Mouse (Mus musculus): ENCODE measurements around the gene Abcf2. TPM values are rescaled to one million over a fixed set of nuclear protein-coding genes. Genes with fewer than 3 reads are reported as not detected.
A peak's percentile ranks its signal among the peaks of the same experiment; 100 is the strongest.

Abcf2 gene
- total and polyA plus RNA-seq, 2 experiments from 2014 or later = 60.6 to 66.5 TPM

DNA sequence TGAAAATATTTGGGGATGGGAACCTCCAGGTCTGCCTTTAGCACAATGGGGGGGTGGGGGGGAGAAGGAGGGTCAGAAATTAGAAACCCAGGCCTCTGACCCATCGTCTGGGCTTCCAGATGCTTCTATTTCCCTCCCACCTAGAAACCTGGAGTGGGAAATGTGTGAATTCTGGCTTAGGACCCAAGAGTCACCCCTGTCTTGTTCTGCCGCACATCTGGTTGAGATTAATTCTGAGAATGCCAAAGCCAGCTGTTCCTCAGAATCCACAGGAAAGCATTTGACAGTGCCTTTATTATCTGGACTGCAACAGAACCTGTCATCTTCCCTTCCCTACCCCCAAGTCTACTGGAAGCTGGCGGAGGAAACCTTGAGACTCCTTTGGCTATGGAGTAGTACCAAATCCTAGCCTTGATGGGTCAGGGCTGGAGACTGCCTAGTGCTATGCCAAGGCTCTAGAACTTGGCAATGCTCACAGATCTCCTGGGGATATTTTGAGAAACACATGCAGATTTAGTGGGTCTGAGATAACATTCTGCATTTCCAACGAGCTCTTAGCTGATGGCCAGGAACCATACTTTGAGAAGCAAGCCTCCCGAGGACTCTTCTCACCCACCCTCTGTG lies 23.5 kb downstream of the Abcf2 start:
- WGBS = 69% methylated on average over 5 of the region's 5 CpGs
- Histone ChIP-seq H3K9me3 (ENCODE audit: low read length) (no peaks in the 10 kb centered on the region), H3K4me1 (ENCODE audit: insufficient read depth, low read length) (peaks cover 6% of the 10 kb centered on the region), H3K27me3 (ENCODE audit: insufficient read depth, low read length) (no peaks in the 10 kb centered on the region), H3K36me3 (ENCODE audit: insufficient read depth, low read length) (no peaks in the 10 kb centered on the region), H3K4me3 (ENCODE audit: low read length) (no peak overlapping the region), H3K4me2 (ENCODE audit: low read depth, low read length) (no peak overlapping the region), H3K9ac (replicated peaks; ENCODE audit: low read length) (no peak overlapping the region), H3K27ac (no peak overlapping the region)
- ATAC-seq (no peak), DNase-seq (ENCODE audit: low spot score) (no peak)
- TF ChIP-seq CTCF (IDR thresholded peaks at IDR 0.05; ENCODE audit: low read depth) = no peak

- no peak for ATAC-seq
- Histone ChIP-seq H3K4me1 (ENCODE audit: insufficient read depth, low read length) (peaks cover 6% of the 10 kb centered on the region), H3K27me3 (ENCODE audit: insufficient read depth, low read length) (no peaks in the 10 kb centered on the region), H3K36me3 (ENCODE audit: insufficient read depth, low read length) (no peaks in the 10 kb centered on the region), H3K27ac (no peak overlapping the region), H3K9me3 (ENCODE audit: low read length) (no peaks in the 10 kb centered on the region), H3K4me3 (ENCODE audit: low read length) (no peak overlapping the region), H3K9ac (replicated peaks; ENCODE audit: low read length) (no peak overlapping the region), H3K4me2 (ENCODE audit: low read depth, low read length) (peak overlapping the region; percentile 25)
- no peak for DNase-seq (ENCODE audit: low spot score)
- TF ChIP-seq CTCF (IDR thresholded peaks at IDR 0.05; ENCODE audit: low read depth) = no peak
- WGBS = 30% methylated on average over 2 of the region's 2 CpGs
Measured at GRCm38 (mm10) chr5:24551317-24551688, 26.0 kb downstream of the Abcf2 start.

DNA sequence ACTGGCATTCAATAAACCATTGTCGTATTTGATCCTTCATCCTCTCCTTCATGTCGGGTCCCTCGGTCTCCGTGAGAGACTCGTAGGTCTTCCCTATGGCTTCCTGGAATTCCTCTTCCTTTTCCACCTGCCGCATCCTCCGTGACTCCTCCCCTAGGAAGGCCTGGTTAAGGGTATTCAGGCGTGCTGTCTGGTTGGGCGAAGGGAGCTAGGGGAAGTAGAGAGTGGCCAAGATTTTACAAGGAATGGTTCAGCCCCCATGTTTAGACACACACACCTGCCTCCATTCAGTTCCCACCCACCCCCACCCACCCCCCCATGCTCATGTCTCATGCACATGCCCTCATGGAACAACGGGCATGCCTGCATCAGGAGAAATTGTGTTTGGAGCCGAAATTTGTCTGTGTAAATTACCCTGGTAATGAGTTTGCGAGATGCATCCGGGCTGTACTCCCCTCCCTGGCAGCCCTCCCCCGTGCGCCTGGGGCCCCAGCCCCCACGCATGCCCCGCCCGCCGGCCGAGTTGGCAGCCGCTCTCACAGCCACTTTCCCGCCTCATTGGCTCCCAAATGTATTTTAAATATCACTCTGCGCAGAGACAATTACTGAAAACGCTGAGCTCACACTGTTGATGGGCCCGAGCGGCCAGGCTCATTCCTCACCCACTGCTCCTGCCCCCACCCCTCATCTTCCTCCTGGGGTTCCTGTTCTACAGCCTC lies 26.5 kb downstream of the Abcf2 start:
- peak overlapping the region; percentile 25 for H3K4me2 ChIP-seq (ENCODE audit: low read depth, low read length)
- H3K36me3 ChIP-seq (ENCODE audit: insufficient read depth, low read length) = no peaks in the 10 kb centered on the region
- peak; percentile 77 for ATAC-seq
- H3K27ac ChIP-seq = no peak overlapping the region; the same call in 1 of the 2 replicates
- H3K4me1 ChIP-seq (ENCODE audit: insufficient read depth, low read length) = peaks cover 6% of the 10 kb centered on the region
- H3K27me3 ChIP-seq (ENCODE audit: insufficient read depth, low read length) = no peaks in the 10 kb centered on the region
- no peaks in the 10 kb centered on the region for H3K9me3 ChIP-seq (ENCODE audit: low read length)
- H3K9ac ChIP-seq (replicated peaks; ENCODE audit: low read length) = no peak overlapping the region
- no peak overlapping the region for H3K4me3 ChIP-seq (ENCODE audit: low read length)
- 20% methylated on average over 26 of the region's 26 CpGs for WGBS
- peak; percentile 84 for DNase-seq (ENCODE audit: low spot score)
- no peak for TF ChIP-seq CTCF (IDR thresholded peaks at IDR 0.05; ENCODE audit: low read depth)

DNA sequence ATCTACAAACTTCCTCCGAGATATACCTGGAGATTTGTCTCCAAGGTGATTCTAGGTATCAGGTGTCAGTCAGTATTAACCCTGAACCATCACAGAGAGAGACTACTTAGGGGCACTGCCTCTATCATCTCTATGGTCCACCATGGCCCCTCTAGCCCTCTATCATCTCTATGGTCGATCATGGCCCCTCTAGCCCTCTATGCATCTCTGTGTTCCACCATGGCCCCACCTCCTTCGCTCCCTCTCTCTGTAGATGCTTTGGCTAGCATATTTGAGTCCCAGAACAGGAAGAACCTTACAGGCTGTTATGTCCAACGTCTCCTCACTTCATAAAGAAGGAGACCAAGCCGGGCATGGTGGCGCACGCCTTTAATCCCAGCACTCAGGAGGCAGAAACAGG lies 34.6 kb downstream of the Abcf2 start:
- 77% methylated on average over 7 of the region's 7 CpGs for WGBS
- no peak overlapping the region for H3K27ac ChIP-seq
- no peak for DNase-seq (ENCODE audit: low spot score)
- ATAC-seq = no peak
- no peaks in the 10 kb centered on the region for H3K4me1 ChIP-seq (ENCODE audit: insufficient read depth, low read length)
- H3K9me3 ChIP-seq (ENCODE audit: low read length) = no peaks in the 10 kb centered on the region
- TF ChIP-seq CTCF (IDR thresholded peaks at IDR 0.05; ENCODE audit: low read depth) = no peak
- H3K36me3 ChIP-seq (ENCODE audit: insufficient read depth, low read length) = no peaks in the 10 kb centered on the region
- no peaks in the 10 kb centered on the region for H3K27me3 ChIP-seq (ENCODE audit: insufficient read depth, low read length)
- H3K4me3 ChIP-seq (ENCODE audit: low read length) = no peak overlapping the region
- H3K4me2 ChIP-seq (ENCODE audit: low read depth, low read length) = no peak overlapping the region
- no peak overlapping the region for H3K9ac ChIP-seq (replicated peaks; ENCODE audit: low read length)

GRCm38 (mm10) chr5:24541144-24541569 lies 36.1 kb downstream of the Abcf2 start:
- no peak for ATAC-seq
- Histone ChIP-seq H3K27me3 (ENCODE audit: insufficient read depth, low read length) (0 out of 2 replicates have a peak, but pooled peaks cover 4% of the 10 kb centered on the region), H3K9me3 (ENCODE audit: low read length) (no peaks in the 10 kb centered on the region), H3K36me3 (ENCODE audit: insufficient read depth, low read length) (no peaks in the 10 kb centered on the region), H3K4me2 (ENCODE audit: low read depth, low read length) (no peak overlapping the region), H3K9ac (replicated peaks; ENCODE audit: low read length) (no peak overlapping the region), H3K4me1 (ENCODE audit: insufficient read depth, low read length) (no peaks in the 10 kb centered on the region), H3K27ac (no peak overlapping the region), H3K4me3 (ENCODE audit: low read length) (no peak overlapping the region)
- WGBS = 48% methylated on average over 6 of the region's 6 CpGs
- DNase-seq (ENCODE audit: low spot score) = no peak
- TF ChIP-seq CTCF (IDR thresholded peaks at IDR 0.05; ENCODE audit: low read depth) = no peak

DNA sequence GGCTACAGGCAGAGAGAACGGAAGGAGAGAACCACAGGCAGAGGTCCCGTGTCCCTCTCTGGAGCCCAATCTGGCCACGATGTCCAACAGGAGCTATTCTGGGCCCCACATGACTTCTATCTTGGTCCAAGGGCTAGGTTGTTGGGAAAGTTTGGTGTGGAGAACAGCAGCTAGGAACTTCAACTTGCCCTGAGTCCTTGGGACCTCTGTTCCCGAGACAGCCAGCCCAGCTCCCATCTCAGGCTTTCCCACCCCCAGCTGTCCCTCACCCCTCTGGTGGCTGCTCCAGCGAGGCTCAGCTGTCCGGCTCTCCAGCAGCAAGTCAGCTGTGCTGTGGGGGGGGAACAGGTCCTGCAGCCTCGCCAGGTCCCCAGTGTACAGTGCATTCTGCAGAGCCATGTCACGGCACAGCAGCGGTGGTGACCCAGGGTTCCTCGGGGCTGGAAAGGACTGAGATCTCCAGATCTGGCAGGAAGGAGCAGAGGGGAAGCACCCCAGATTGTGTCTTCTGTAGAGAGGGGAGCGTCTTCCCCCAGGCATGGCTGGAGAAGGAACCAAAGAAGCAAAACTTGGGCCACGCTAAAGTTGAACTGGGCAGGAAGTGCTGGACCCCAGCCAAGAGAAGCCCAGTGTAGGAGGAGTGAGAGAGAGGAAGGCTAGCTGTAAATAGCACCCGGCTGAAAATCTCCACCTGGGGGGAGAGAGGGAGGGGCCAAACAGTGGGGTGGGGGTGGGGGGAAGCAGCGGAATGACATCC lies 36.7 kb downstream of the Abcf2 start, which contains the start of gene Asb10:
Gene Asb10 (minus strand): TSS at position 592 of the 757 bp plus-strand sequence.
- no peaks in the 10 kb centered on the region for H3K4me1 ChIP-seq (ENCODE audit: insufficient read depth, low read length)
- no peak within 1 kb of the TSS for H3K4me2 ChIP-seq (ENCODE audit: low read depth, low read length)
- 46% methylated on average over 14 of the region's 14 CpGs for WGBS
- H3K9ac ChIP-seq (replicated peaks; ENCODE audit: low read length) = no peak within 1 kb of the TSS
- no peaks in the 10 kb centered on the region for H3K36me3 ChIP-seq (ENCODE audit: insufficient read depth, low read length)
- no peak within 1 kb of the TSS for H3K27ac ChIP-seq
- ATAC-seq (peak; percentile 28; the same call in 1 of the 2 replicates), DNase-seq (ENCODE audit: low spot score) (no peak)
- H3K27me3 ChIP-seq (ENCODE audit: insufficient read depth, low read length) = 0 out of 2 replicates have a peak, but pooled peaks cover 4% of the 10 kb centered on the region
- TF ChIP-seq CTCF (IDR thresholded peaks at IDR 0.05; ENCODE audit: low read depth) = no peak
- no peaks in the 10 kb centered on the region for H3K9me3 ChIP-seq (ENCODE audit: low read length)
- H3K4me3 ChIP-seq (ENCODE audit: low read length) = no peak within 1 kb of the TSS

Measured in hindbrain, postnatal 0 days (tissue).